Mouse (Mus musculus) ES-E14 (cell line): ENCODE data around the gene Pisd. TPM values are rescaled to one million over a fixed set of nuclear protein-coding genes. Genes with fewer than 3 reads are reported as not detected.
A peak's percentile ranks its signal among the peaks of the same experiment; 100 is the strongest.

Source experiments
- DNase-seq: peaks from one replicate; pipeline ENCODE4 v3.0.0-alpha.2; 2013; ENCODE audit warnings: low read depth, low spot score
- H3K27ac ChIP-seq: 2 replicates; pipeline ENCODE4 v1.5.1; 2012; ENCODE audit warnings: low read depth, mild to moderate bottlenecking, low read length, moderate library complexity, mixed read lengths; ENCODE audit not compliant: poor library complexity, insufficient read depth, severe bottlenecking
- H3K36me3 ChIP-seq: 2 replicates; pipeline ENCODE4 v1.6.1; 2012; ENCODE audit warnings: mild to moderate bottlenecking, low read length, moderate library complexity, mixed read lengths; ENCODE audit not compliant: control insufficient read depth, poor library complexity, insufficient read depth, severe bottlenecking
- H3K4me1 ChIP-seq, 2 experiments: fragments of 150-350 bp in 1 of 2; sonication (generic) in 1 of 2; 2 replicates each; pipeline ENCODE4 v1.6.1; 2012; ENCODE audit warnings: low read length in 2 of 2, mild to moderate bottlenecking in 1 of 2, mixed read lengths in 1 of 2; ENCODE audit not compliant: control insufficient read depth in 2 of 2, insufficient read depth in 2 of 2, poor library complexity in 1 of 2
- H3K4me3 ChIP-seq, 2 experiments: fragments of 150-350 bp in 1 of 2; sonication (generic) in 1 of 2; 2 replicates each; pipeline ENCODE4 v1.5.1; 2012; ENCODE audit warnings: low read length in 2 of 2, low read depth in 1 of 2, mild to moderate bottlenecking in 1 of 2, mixed read lengths in 1 of 2; ENCODE audit not compliant: insufficient read depth in 1 of 2, poor library complexity in 1 of 2, severe bottlenecking in 1 of 2
- H3K9ac ChIP-seq: 2 replicates; pipeline ENCODE4 v1.6.1; 2012; ENCODE audit warnings: low read depth, mild to moderate bottlenecking, low read length, mixed read lengths; ENCODE audit not compliant: poor library complexity, insufficient read depth, severe bottlenecking
- H3K9me3 ChIP-seq: fragments of 150-350 bp; sonication (generic); 2 replicates; pipeline ENCODE4 v1.6.1; 2012; ENCODE audit warnings: low read depth, mild to moderate bottlenecking, low read length; ENCODE audit not compliant: control insufficient read depth, insufficient read depth
- CHD2 ChIP-seq: IDR thresholded peaks from 2 replicates; pipeline ENCODE4 v1.6.1; 2014; ENCODE audit warnings: mild to moderate bottlenecking, low read depth, low read length, inconsistent platforms
- HCFC1 ChIP-seq: IDR thresholded peaks from 2 replicates; pipeline ENCODE4 v1.6.1; 2012; ENCODE audit warnings: low read length, inconsistent platforms, borderline replicate concordance; ENCODE audit not compliant: insufficient read depth
- MAFK ChIP-seq: IDR thresholded peaks from 2 replicates; pipeline ENCODE4 v1.6.1; 2014; ENCODE audit warnings: mild to moderate bottlenecking, low read depth, low read length, inconsistent platforms; ENCODE audit not compliant: insufficient read depth
- ZC3H11A ChIP-seq: IDR thresholded peaks from 2 replicates; pipeline ENCODE4 v1.6.1; 2012; ENCODE audit warnings: low read depth, mild to moderate bottlenecking, inconsistent platforms, low read length, borderline replicate concordance
- ZNF384 ChIP-seq: IDR thresholded peaks from 2 replicates; pipeline ENCODE4 v1.6.1; 2012; ENCODE audit warnings: low read depth, low read length, inconsistent platforms
- in situ Hi-C, 2 experiments: fragments of 600-800 bp; cut with MboI; formaldehyde crosslinking; loops; one replicate each; pipeline ENCODE4 v1.15.1; 2025; ENCODE audit warnings: low sequenced_read_pairs in 2 of 2, inconsistent platforms in 1 of 2; ENCODE audit not compliant: unreplicated experiment in 2 of 2
- total RNA-seq: library from RNA; depleted of rRNA; stranded (reverse); fragments of 300-350 nt; gene quantifications from 2 replicates; pipeline ENCODE4 v1.2.3, GENCODE M21; 2012

The Pisd gene
- total RNA-seq, 1 experiment, result 75.4 TPM

DNA sequence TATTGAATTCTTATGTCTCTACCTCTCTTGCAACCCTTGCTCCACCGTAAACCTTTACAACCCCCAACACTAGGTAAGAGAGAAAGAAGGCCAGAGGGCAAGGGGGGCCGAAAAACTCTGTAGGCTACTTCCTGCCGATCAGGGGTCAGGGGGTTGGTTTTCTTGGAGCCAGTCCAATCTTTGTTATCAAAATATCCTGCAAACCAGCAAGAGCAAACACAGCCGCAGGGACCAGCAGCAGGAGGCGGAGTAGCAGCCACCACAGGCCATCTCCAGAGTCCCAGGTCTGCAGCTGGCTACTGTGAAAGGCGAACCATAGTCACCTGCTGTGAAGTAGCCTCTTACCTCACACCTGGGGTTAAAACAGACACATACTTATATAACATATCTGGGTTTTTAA is 66.5 kb downstream of the Pisd start:
- Histone ChIP-seq H3K27ac (no peak overlapping the region), H3K4me1 (peaks cover 0 to 8% of the 10 kb centered on the region in 2 experiments; a peak in 2 of 4 replicates), H3K4me3 (no peak overlapping the region), H3K36me3 (no peaks in the 10 kb centered on the region), H3K9ac (no peak overlapping the region), H3K9me3 (no peaks in the 10 kb centered on the region)
- DNase-seq, result no peak
- in situ Hi-C loops, result no loop called here
- no peak for TF ChIP-seq CHD2
- TF ChIP-seq ZNF384, result no peak
- no peak for TF ChIP-seq MAFK
- TF ChIP-seq ZC3H11A, result no peak
- TF ChIP-seq HCFC1, result no peak

DNA sequence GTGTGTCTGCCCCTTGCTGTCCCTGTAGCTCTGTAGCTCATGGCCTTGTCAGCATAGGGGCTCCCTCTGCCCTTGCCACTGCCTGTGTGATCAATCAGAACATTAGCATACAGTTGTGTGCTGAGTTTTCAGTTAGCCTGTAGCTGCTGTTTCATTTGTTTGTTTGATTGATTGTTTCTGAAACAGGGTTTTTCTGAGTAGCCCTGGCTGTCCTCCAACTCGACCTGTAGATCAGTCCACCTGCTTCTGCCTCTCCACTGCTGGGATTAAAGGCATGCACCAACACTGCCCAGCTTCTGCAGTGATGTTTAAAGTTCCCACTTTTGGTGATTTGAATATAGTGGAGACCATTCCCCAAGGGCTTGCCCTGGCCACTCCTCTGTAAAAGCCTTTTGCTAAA is 67.7 kb downstream of the Pisd start:
- no peak overlapping the region for H3K27ac ChIP-seq
- no peak overlapping the region for H3K4me3 ChIP-seq
- H3K9me3 ChIP-seq, result no peaks in the 10 kb centered on the region
- H3K9ac ChIP-seq, result no peak overlapping the region
- peaks cover 0 to 8% of the 10 kb centered on the region in 2 experiments; a peak in 2 of 4 replicates for H3K4me1 ChIP-seq
- in situ Hi-C loops, result no loop called here
- no peaks in the 10 kb centered on the region for H3K36me3 ChIP-seq
- no peak for DNase-seq
- TF ChIP-seq CHD2, result no peak
- no peak for TF ChIP-seq ZNF384
- TF ChIP-seq HCFC1, result no peak
- TF ChIP-seq MAFK, result no peak
- no peak for TF ChIP-seq ZC3H11A

DNA sequence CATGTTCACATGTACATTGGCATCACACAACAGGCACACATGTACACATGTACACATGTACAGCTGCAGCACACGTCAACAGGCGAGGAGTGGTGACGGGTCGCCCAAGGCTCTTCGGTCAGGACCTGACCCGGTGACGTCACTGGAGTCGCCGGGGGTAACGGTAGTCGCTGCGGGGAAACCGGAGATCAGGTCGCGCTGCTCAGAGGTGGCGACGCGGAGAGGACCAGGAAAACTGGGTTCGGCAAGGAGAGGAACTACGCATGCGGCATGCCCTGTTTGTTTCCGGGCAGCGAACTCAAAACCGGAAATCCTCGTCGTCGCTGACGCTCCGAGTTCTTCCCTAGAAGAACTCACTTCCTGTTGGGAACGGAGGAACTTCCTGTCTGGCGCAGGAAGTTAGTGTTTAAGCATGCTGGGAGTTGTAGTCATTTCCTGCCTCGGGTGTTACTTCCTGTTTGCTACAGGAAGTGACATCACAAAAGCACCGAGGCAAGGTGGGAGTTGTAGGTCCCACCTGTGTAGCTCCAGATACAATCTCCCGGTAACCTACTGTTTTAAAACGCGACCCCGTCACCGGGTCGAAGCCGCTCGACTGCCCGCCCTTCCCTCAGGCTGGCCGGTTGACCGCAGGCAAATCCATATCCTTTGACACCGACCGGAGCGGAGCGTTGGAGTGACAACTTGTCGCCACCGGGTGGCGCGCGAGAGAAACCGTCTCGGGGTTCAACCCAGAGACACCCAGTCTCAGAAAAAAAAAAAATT is 71.6 kb downstream of the Pisd start:
- H3K4me3 ChIP-seq, result peak overlapping the region in 1 of 2 experiments; percentile 57; a peak in 2 of 4 replicates
- TF ChIP-seq MAFK (no peak), HCFC1 (peak; percentile 92), ZC3H11A (no peak)
- peak overlapping the region; percentile 74; the same call in 1 of the 2 replicates for H3K27ac ChIP-seq
- H3K4me1 ChIP-seq, result peaks cover 0 to 2% of the 10 kb centered on the region in 2 experiments; a peak in 1 of 4 replicates
- H3K9ac ChIP-seq, result peak overlapping the region; percentile 32; the same call in 1 of the 2 replicates
- no peaks in the 10 kb centered on the region for H3K36me3 ChIP-seq
- no peaks in the 10 kb centered on the region for H3K9me3 ChIP-seq
- peak; percentile 77 for DNase-seq
- in situ Hi-C loops, result no loop called here

DNA sequence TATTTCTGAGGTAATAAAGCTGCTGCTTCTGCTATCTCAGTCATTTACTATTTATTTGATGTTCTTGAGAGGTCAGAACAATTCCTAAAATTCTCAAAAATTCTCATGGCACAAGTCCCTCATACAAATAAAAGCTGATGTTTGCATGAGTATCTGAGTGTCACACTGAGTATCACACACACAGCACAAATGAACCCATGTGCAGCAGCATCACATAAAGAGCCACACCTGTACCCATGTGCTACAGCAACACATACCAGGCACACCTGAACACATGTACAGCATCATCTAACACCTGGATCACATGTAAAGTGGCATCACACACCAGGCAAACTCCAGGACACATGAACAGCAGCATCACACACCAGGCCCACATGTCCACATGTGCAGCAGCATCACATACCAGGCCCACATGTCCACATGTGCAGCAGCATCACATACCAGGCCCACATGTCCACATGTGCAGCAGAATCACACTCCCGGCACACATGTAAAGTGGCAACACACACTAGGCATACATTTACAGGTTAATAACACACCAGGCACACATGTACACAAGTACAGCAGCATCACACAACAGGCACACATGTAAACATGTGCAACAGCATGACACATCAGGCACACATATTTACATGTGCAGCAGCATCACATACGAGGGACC is 72.3 kb downstream of the Pisd start:
- in situ Hi-C loops, result no loop called here
- peak overlapping the region; percentile 32; the same call in 1 of the 2 replicates for H3K9ac ChIP-seq
- H3K4me3 ChIP-seq, result peak overlapping the region in 1 of 2 experiments; percentile 54; a peak in 2 of 4 replicates
- no peak for DNase-seq
- no peaks in the 10 kb centered on the region for H3K9me3 ChIP-seq
- peak overlapping the region; percentile 74; the same call in 1 of the 2 replicates for H3K27ac ChIP-seq
- TF ChIP-seq ZNF384, result no peak
- TF ChIP-seq ZC3H11A, result no peak
- no peak for TF ChIP-seq CHD2
- TF ChIP-seq HCFC1, result no peak
- no peak for TF ChIP-seq MAFK
- no peaks in the 10 kb centered on the region for H3K36me3 ChIP-seq
- H3K4me1 ChIP-seq, result no peaks in the 10 kb centered on the region
